Mouse (Mus musculus) midbrain, embryonic 10.5 days (tissue): ENCODE data around the gene Serpinb9. TPM values are rescaled to one million over a fixed set of nuclear protein-coding genes. Genes with fewer than 3 reads are reported as not detected.

Experiments
- DNase-seq: peaks from one replicate; pipeline ENCODE4 v3.0.0-alpha.2; 2017; ENCODE audit warnings: low spot score
- H3K27ac ChIP-seq: fragments of 300-500 bp; sonication (generic); replicated peaks from 2 replicates; pipeline ENCODE4 v1.5.1; 2016; ENCODE audit warnings: mild to moderate bottlenecking
- H3K27me3 ChIP-seq: fragments of 300-500 bp; sonication (generic); 2 replicates; pipeline ENCODE4 v1.6.1; 2016; ENCODE audit warnings: low read depth, mild to moderate bottlenecking; ENCODE audit not compliant: poor library complexity, severe bottlenecking
- H3K36me3 ChIP-seq: fragments of 300-500 bp; sonication (generic); 2 replicates; pipeline ENCODE4 v1.6.1; 2016; ENCODE audit warnings: mild to moderate bottlenecking, moderate library complexity
- H3K4me1 ChIP-seq: fragments of 300-500 bp; sonication (generic); 2 replicates; pipeline ENCODE4 v1.6.1; 2016
- H3K4me3 ChIP-seq: fragments of 300-500 bp; sonication (generic); 2 replicates; pipeline ENCODE4 v1.5.1; 2016; ENCODE audit warnings: mild to moderate bottlenecking, moderate library complexity
- H3K9me3 ChIP-seq: fragments of 300-500 bp; sonication (generic); replicated peaks from 2 replicates; pipeline ENCODE4 v1.6.1; 2016; ENCODE audit warnings: mild to moderate bottlenecking
- WGBS: fragments of 180-500 bp; shearing (Covaris S2); methylation state at CpG from one replicate; pipeline ENCODE4 v1.1.7; 2016; 5-methylcytosine and 5-hydroxymethylcytosine counted together
- polyA plus RNA-seq: library from polyadenylated mRNA; unstranded; fragments of >200 nt; fragmentation: Nextera tagmentation; extraction: Ambion mirVana; gene quantifications from 2 replicates; pipeline ENCODE4 v1.2.1, GENCODE M21; 2016

Gene Serpinb9
- polyA plus RNA-seq, 1 experiment from 2014 or later = 0.80 TPM

DNA sequence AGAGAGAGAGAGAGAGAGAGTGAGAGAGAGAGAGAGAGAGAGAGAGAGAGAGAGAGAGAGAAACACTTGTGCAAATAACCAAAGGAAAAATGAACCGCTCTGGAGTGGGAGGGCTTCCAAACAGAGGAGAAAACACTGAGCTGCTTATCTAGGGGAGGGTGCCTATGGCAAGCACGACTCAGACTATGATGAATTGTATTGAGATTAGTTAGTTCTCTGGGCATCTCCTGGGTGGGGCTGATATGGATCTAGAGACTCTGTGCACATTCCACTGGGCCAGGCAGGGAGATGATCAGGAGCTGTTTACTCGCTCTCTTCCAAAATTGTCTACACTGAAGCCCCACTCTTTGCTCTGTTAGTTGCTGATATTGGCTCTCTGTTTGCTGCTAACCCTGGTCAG, 48.6 kb downstream of the Serpinb9 start:
- no peaks in the 10 kb centered on the region for H3K4me1 ChIP-seq
- H3K27ac ChIP-seq = no peak overlapping the region
- WGBS = 75% methylated on average over 3 of the region's 3 CpGs
- H3K27me3 ChIP-seq = no peaks in the 10 kb centered on the region
- no peak overlapping the region for H3K4me3 ChIP-seq
- no peak for DNase-seq
- H3K9me3 ChIP-seq = 0 out of 2 replicates have a peak, but pooled peaks cover 3% of the 10 kb centered on the region
- no peaks in the 10 kb centered on the region for H3K36me3 ChIP-seq

DNA sequence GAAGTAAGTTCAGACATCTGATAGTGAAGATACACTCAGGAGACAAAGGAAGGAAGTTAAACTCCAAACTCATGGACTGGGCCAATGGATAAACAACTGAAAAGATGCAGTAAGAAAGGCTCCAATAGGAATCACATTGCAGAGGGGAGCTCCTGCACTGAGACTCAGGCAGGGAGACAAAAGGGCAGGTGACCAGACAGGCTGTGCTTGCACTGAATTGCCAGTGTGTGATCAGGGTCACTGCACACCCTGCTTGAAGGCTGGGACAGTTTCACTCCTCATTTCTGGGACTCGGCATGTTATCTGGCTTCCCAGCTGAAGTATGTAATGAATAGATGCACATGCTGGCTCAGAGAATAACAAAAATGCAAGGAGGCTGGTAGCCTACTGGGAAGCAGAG, 60.0 kb downstream of the Serpinb9 start:
- H3K36me3 ChIP-seq = no peaks in the 10 kb centered on the region
- no peak overlapping the region for H3K27ac ChIP-seq
- 58% methylated on average over 1 of the region's 1 CpGs for WGBS
- H3K4me1 ChIP-seq = no peaks in the 10 kb centered on the region
- H3K4me3 ChIP-seq = no peak overlapping the region
- no peak for DNase-seq
- H3K27me3 ChIP-seq = no peaks in the 10 kb centered on the region
- no peaks in the 10 kb centered on the region for H3K9me3 ChIP-seq

Other genes with a start within 250 kb of the Serpinb9 start
- not detected in 2 replicates for gene Mylk4, start 219.3 kb upstream of the Serpinb9 start, polyA plus RNA-seq
- 17.0 and 19.5 TPM in 2 replicates for gene Wrnip1, start 201.2 kb upstream of the Serpinb9 start, polyA plus RNA-seq
- gene D930007J09Rik, start 200.4 kb upstream of the Serpinb9 start, polyA plus RNA-seq = not detected in 2 replicates
- 1.1 and 1.9 TPM in 2 replicates for gene Serpinb1a, start 152.1 kb upstream of the Serpinb9 start, polyA plus RNA-seq
- gene Serpinb1c, start 105.0 kb upstream of the Serpinb9 start, polyA plus RNA-seq = not detected in 2 replicates
- 0.55 and 0.63 TPM in 2 replicates for gene Serpinb6b, start 38.0 kb upstream of the Serpinb9 start, polyA plus RNA-seq
- gene Serpinb9b, start 24.2 kb downstream of the Serpinb9 start, polyA plus RNA-seq = not detected in 2 replicates
- 0.25 and 0.39 TPM in 2 replicates for gene Serpinb1b, start 75.3 kb downstream of the Serpinb9 start, polyA plus RNA-seq
- gene Serpinb9c, start 156.5 kb downstream of the Serpinb9 start, polyA plus RNA-seq = not detected in 2 replicates
- not detected in 2 replicates for gene Serpinb9d, start 189.7 kb downstream of the Serpinb9 start, polyA plus RNA-seq
- gene Serpinb9e, start 246.4 kb downstream of the Serpinb9 start, polyA plus RNA-seq = not detected in 2 replicates